Mouse (Mus musculus) small intestine, adult 2 months (tissue): ENCODE data around the gene Gckr. TPM values are rescaled to one million over a fixed set of nuclear protein-coding genes. Genes with fewer than 3 reads are reported as not detected.
A peak's percentile ranks its signal among the peaks of the same experiment; 100 is the strongest.

Source experiments
- H3K27ac ChIP-seq: fragments of 200-500 bp; 2 replicates; pipeline ENCODE4 v1.5.1; 2012; ENCODE audit warnings: low read depth, low read length, control low read depth, inconsistent platforms; ENCODE audit not compliant: insufficient read depth
- H3K27me3 ChIP-seq: fragments of 200-500 bp; 2 replicates; pipeline ENCODE4 v1.6.1; 2012; ENCODE audit warnings: mild to moderate bottlenecking, moderate library complexity, low read length, inconsistent platforms; ENCODE audit not compliant: control insufficient read depth, insufficient read depth
- H3K36me3 ChIP-seq: fragments of 200-500 bp; 2 replicates; pipeline ENCODE4 v1.6.1; 2012; ENCODE audit warnings: mild to moderate bottlenecking, low read length, control low read depth, inconsistent platforms; ENCODE audit not compliant: control insufficient read depth, insufficient read depth
- H3K4me1 ChIP-seq: fragments of 200-500 bp; 2 replicates; pipeline ENCODE4 v1.6.1; 2012; ENCODE audit warnings: low read length, inconsistent platforms, mixed read lengths; ENCODE audit not compliant: control insufficient read depth, insufficient read depth, insufficient read length
- H3K4me3 ChIP-seq: fragments of 200-500 bp; 2 replicates; pipeline ENCODE4 v1.5.1; 2012; ENCODE audit warnings: low read depth, mild to moderate bottlenecking, control low read depth, inconsistent platforms, low read length, moderate library complexity
- CTCF ChIP-seq: fragments of 200-500 bp; IDR thresholded peaks from 2 replicates; pipeline ENCODE4 v1.5.1; 2012; ENCODE audit warnings: low read depth, mild to moderate bottlenecking, control low read depth, inconsistent platforms, low read length, moderate library complexity, mixed read lengths; ENCODE audit not compliant: insufficient replicate concordance, insufficient read length; ENCODE audit errors: extremely low read depth
- POLR2A ChIP-seq: fragments of 200-500 bp; IDR thresholded peaks from 2 replicates; pipeline ENCODE4 v1.6.1; 2012; ENCODE audit warnings: low read depth, mild to moderate bottlenecking, control low read depth, inconsistent platforms, low read length, moderate library complexity
- whole genome bisulfite sequencing: fragments of 180-500 bp; shearing (Covaris S2); methylation state at CpG from one replicate; pipeline ENCODE4 v1.1.7; 2018; 5-methylcytosine and 5-hydroxymethylcytosine counted together
- polyA plus RNA-seq: library from polyadenylated mRNA; depleted of rRNA; stranded (reverse); fragments of >200 nt; gene quantifications from 2 replicates; pipeline ENCODE4 v1.2.3, GENCODE M21; 2012

Gene Gckr
- polyA plus RNA-seq, 1 experiment: 0.05 TPM

GRCm38 (mm10) chr5:31254901-31255300 is 42.3 kb upstream of the Gckr start:
- no peak overlapping the region for H3K4me3 ChIP-seq
- WGBS: 58% methylated on average over 8 of the region's 8 CpGs
- H3K27me3 ChIP-seq: no peaks in the 10 kb centered on the region
- H3K4me1 ChIP-seq: peaks cover 14% of the 10 kb centered on the region
- peak overlapping the region; percentile 95 for H3K27ac ChIP-seq
- TF ChIP-seq POLR2A (no peak), CTCF (no peak)
- H3K36me3 ChIP-seq: peaks cover 25% of the 10 kb centered on the region

DNA sequence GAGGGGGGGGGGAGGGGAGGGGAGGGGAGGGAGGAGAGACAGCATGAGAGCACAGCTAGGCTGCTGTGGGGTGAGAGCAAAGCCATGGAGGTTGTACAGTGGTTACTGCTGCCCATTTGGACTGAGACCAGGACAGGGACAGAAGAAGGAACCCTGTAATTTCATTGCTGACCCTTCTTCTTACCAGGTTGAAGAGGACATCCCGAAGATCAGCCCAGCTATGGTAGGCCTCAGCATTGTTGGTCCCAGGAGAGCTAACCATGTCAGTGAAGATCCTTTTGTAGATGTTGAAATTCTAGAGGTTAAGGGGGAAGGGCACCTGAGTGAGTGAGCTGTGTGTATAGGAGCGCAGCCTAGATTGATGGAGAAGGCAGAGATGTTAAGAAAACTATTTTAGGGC is 41.9 kb upstream of the Gckr start:
- no peak overlapping the region for H3K4me3 ChIP-seq
- no peak overlapping the region for H3K27ac ChIP-seq
- WGBS: 90% methylated on average over 2 of the region's 2 CpGs
- TF ChIP-seq CTCF (no peak), POLR2A (no peak)
- no peaks in the 10 kb centered on the region for H3K27me3 ChIP-seq
- peaks cover 23% of the 10 kb centered on the region for H3K36me3 ChIP-seq
- H3K4me1 ChIP-seq: peaks cover 14% of the 10 kb centered on the region

DNA sequence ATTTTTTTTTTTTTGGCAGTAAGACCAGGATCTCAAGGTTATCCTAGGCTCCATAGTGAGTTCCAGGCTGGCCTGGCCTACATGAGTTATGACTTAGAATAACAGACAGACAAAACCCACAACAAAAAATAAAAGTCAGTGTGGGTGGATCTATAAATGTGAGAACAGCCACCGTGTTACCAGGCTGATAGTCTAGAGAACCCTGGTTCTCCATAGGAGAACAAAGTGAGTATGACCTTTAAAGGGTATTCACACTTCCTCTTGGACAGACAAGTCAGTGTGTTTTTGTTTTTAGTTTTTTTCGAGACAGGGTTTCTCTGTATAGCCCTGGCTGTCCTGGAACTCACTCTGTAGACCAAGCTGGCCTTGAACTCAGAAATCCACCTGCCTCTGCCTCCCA is 41.3 kb upstream of the Gckr start:
- Histone ChIP-seq H3K27ac (no peak overlapping the region), H3K36me3 (peaks cover 19% of the 10 kb centered on the region), H3K27me3 (no peaks in the 10 kb centered on the region), H3K4me3 (no peak overlapping the region), H3K4me1 (peaks cover 14% of the 10 kb centered on the region)
- TF ChIP-seq POLR2A (no peak), CTCF (no peak)
- 74% methylated on average over 2 of the region's 2 CpGs for WGBS

DNA sequence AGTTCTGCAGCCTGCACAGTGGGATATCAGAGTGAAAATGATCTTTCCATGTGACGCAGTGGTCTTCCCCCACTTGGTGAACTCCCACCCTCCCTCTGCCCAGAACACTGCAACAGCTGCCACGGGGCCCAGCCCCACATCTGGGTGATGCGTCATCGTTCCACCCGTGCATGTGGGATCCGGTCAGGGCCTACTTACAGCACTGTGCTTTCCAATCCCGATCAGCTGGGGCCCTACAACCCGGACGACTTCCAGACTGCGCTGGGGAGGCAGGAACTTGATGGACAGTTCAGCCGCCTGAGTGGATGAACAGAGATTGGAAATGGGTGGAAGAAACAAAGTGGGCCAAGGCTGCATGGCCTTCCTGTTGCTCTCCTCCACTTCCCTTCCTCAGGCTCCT is 39.6 kb upstream of the Gckr start:
- Histone ChIP-seq H3K4me3 (no peak overlapping the region), H3K36me3 (peaks cover 15% of the 10 kb centered on the region; the same call in 1 of the 2 replicates), H3K27me3 (no peaks in the 10 kb centered on the region), H3K27ac (no peak overlapping the region), H3K4me1 (peaks cover 14% of the 10 kb centered on the region; the same call in 1 of the 2 replicates)
- WGBS: 86% methylated on average over 11 of the region's 11 CpGs
- TF ChIP-seq CTCF (no peak), POLR2A (no peak)

GRCm38 (mm10) chr5:31266101-31266500 is 31.1 kb upstream of the Gckr start:
- Histone ChIP-seq H3K4me3 (no peak overlapping the region), H3K36me3 (peaks cover 4% of the 10 kb centered on the region; the same call in 1 of the 2 replicates), H3K27me3 (no peaks in the 10 kb centered on the region), H3K4me1 (no peaks in the 10 kb centered on the region), H3K27ac (no peak overlapping the region)
- TF ChIP-seq POLR2A: no peak
- no peak for TF ChIP-seq CTCF
- 28% methylated on average over 7 of the region's 7 CpGs for WGBS

- Histone ChIP-seq H3K4me3 (no peak overlapping the region), H3K27me3 (no peaks in the 10 kb centered on the region), H3K36me3 (peaks cover 4% of the 10 kb centered on the region; the same call in 1 of the 2 replicates), H3K27ac (no peak overlapping the region), H3K4me1 (no peaks in the 10 kb centered on the region)
- no peak for TF ChIP-seq CTCF
- TF ChIP-seq POLR2A: no peak
- WGBS: 79% methylated on average over 6 of the region's 6 CpGs
Measured at GRCm38 (mm10) chr5:31267686-31268085, 29.6 kb upstream of the Gckr start.

DNA sequence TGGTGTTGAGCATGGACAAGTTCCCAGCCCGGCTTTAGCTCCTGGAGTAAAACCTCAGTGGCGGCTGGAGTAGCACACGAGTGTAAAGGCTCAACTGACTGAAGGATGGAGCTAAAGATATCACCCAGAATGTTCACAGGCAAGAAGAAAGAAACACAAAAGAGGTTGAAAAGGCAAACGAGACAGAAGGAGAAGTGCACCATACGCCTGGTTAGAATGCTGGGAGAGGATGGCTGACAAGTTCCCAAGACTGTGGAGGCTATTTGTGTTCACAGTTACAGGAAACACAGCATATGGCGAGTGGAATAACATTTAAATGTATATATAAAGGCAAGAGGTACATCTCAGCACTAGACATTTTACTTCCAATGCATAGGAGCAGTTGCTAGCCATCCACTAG is 24.2 kb upstream of the Gckr start:
- Histone ChIP-seq H3K27me3 (no peaks in the 10 kb centered on the region), H3K36me3 (peaks cover 5% of the 10 kb centered on the region), H3K27ac (no peak overlapping the region), H3K4me3 (no peak overlapping the region), H3K4me1 (no peaks in the 10 kb centered on the region)
- 90% methylated on average over 6 of the region's 6 CpGs for WGBS
- TF ChIP-seq POLR2A (no peak), CTCF (no peak)
